Mouse (Mus musculus) layer of hippocampus, postnatal 14 days (tissue): ENCODE data around the gene Ctdspl. TPM values are rescaled to one million over a fixed set of nuclear protein-coding genes. Genes with fewer than 3 reads are reported as not detected.

Experiments used
- DNase-seq, 2 experiments: peaks; one replicate each; pipeline ENCODE4 v3.0.0; 2021 to 2022; ENCODE audit warnings: low spot score in 2 of 2, mixed read lengths in 1 of 2
- total RNA-seq, 2 experiments: library from RNA; stranded (reverse); gene quantifications; 2 replicates each; pipeline ENCODE4 v1.2.3; 2021

Ctdspl gene
- total RNA-seq, 2 experiments from 2014 or later, result 19.7 to 20.4 TPM

DNA sequence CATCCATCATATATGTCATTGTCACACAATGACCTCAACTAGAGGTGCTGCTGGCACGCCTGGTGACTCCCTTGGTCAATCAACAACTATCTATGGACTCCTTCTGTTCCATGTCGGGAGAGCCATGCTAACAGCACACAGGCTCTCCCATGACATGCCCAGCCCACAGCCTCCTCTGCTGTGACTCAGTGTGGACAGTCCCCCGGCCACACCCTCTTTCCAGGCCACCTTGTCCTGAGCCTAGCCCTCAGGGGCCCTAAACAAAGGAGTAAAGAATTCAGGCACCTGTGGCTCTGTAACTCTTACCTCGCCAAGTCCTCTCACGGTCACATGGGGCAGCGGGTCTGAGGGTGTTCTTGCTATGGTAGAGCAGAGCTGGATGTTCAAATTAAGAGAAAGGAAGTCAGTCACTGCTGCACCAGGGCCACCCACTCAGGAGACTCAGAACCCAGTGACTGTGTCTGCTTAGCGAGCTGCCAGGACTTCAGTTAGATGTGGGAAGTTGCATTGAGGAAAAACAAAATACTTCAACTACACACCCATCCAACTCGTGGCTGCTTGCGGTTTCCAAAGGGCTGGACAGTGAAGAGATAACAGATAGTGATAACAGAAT is 127.8 kb downstream of the Ctdspl start:
- no peak for DNase-seq

DNA sequence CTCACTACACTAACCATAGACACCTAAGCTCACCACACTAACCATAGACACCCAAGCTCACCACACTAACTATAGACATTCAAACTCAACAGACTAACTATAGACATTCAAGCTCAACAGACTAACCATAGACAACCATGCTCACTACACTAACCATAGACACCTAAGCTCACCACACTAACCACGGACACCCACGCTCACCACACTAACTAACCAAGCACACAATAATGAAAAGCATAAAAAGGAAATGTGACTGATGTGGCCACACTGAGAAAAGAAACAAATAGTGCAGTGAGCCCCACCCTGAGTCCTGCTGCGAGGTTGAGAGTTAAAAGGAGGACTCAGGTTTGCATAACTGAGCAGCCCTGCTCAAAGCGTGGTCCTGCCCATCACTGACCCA is 129.1 kb downstream of the Ctdspl start:
- DNase-seq, result no peak

DNA sequence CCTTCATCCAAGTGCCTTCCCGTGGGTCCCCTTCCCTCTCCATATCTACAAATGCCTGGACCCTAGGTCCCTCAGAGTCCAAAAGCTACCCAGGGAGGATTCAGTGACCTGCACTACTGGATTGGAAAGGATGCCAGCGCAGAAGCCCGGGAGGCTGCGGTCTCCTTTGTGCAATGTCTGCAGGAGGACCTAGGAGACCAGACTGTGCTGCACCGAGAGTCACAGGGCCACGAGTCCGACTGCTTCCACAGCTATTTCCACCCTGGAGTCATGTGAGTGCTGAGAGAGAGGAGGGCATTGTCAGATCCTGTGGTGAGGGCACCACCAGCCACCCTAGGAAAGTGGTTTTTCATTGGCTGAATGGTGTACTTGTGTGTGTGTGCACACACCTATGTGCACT is 132.0 kb downstream of the Ctdspl start:
- DNase-seq, result no peak

DNA sequence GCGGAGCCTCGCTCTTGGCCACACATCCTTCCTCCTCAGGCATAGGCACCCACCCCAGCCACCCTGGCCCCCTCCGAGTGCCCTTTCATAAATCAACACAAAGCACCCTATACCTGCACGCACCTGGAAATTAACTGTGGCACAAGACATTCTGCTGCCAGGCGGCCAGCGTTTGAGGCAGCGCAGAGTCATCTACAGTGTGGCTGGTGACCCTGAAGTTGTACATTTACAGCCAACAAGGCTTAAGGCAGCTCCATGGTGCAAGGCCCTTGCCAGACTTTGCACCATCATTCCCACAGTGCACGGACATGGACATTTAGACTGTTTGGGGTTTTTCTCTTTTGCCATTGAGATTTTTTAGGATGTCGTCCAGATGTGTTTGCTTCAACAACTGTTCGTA is 134.4 kb downstream of the Ctdspl start:
- no peak for DNase-seq

DNA sequence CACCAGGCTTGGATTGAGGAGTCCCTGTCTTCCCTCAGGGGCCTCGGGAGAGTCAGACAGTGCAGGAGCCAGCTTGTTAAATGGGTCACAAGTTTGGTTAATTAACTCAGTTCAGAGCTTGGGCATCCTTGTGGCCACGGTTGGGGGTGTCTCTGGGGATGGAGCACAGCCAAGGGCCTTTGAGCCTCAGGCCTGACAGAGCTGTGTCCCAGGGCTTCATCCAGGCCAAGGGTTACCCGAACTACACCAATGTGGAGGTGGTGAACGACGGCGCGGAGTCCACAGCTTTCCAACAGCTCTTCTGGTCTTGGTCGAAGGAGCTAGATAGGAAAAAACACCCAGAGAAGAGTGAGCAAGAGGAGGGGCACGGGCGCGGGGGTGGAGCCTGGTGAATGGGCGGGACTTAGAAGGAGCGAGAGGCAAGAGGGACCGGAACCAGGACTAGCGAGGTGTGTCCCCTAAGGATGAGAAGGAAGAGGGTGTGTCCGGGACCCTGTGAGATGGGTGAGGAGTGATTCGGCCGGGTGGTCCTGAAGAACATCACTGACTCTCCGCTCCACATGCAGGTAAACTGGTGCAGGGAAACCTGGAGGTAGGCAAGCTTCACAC is 136.9 kb downstream of the Ctdspl start:
- DNase-seq, result no peak

DNA sequence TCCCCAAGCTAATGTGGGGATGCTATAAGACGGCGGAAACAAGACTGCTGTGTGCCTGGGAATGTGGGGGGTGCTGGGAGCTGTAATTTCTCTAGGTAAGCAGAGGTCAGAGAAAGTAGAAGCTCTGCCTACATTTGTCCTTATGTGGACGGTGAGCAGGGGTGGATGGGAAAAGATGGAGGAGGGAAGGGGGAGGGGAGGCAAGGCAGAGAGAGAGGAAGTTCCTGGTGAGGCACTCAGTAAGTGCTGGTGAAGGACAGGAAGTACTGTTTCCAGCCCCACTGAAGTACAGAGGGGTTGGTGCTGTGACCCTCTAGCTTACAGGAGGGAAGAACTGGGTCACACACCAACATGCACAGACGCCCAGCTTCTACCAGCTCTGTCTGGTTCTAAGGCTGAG is 138.0 kb downstream of the Ctdspl start:
- no peak for DNase-seq

DNA sequence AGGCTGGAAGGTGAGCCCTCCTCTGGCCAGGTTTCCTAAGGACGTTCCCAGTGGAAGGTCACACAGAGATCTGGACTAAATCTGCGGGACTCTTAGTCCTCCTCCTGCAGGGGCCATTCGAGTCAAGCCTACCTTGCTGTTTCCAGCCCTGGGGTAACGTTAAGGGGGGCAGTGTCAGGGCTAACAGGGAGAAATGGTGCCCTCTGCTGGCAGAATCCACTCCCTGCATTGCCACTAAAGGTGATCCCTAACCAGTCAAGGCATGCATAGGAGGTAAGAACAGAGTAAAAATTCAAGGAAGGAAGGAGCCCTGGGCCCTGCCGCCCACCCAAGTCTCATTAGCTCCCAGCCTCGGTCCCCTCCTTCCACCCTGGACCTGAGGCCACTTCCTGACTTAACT is 141.3 kb downstream of the Ctdspl start:
- peak; percentile 81 to 85 for DNase-seq

DNA sequence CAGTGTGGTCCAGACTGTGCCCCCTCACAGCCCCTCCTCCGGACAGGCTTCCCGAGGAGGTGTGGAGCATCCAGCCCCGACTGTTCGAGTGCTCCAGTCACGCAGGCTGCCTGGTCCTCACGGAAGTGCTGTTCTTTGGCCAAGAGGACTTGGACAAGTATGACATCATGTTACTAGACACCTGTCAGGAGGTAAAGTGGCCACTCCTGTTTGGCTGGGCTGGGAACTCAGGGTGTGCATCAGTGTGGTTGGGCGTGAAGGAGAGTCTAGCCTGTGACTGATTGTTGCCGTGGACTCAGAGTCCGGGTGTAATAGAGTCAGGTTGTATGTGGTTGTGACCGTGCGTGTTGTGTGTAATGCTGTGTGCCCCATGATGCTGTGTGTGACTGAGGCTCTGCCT is 142.0 kb downstream of the Ctdspl start:
- no peak for DNase-seq

DNA sequence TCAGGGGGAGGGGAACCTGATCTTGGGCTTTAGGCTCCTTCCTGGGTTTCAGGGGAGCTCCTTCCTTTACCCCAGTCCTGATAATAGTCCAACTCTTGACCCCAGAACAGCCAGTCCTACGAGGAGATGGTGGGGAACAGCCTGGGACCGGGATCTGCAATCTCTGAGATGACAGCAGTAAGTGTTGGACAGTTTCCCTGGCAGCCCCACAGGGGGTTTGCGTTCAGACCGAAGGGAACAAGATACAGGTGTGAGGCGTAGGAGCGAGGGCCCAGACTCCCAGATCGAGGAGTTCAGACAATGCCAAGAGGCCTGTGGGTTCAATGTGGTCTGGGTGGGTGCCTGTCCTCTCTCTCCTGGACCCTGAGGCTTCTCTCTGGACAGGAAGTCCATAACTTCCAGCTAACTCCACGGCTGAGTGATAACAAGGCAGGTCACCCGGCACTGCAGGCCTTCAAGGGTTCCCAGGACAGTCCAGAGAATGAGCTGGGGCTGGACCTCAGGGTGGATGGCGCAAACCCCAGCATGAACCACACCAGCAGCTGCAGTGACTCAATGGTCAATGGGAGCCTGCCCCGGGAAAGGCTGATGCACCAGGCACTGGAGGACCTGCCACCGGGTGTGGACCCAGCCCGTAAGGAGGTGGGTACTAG is 144.0 kb downstream of the Ctdspl start:
- DNase-seq, result no peak

DNA sequence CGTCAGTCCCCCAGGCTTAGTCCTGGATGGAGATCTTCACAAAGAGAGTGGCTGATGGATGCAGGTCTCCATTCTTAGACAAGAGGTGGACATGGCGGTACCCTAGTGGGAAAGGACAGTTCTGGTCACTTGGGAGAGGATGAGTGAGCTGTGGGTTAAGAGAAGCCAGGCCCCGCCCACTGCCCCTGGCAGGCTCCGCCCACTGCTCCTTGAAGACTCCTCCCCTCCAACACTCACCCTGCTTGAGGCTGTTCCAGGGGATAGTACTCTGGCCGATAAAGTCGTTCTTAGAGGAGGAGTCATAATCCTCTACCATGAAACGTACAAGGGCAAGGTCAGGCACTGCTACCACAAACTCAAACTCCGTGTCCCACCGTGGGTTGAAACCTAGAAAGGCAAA is 145.5 kb downstream of the Ctdspl start:
- DNase-seq, result no peak

DNA sequence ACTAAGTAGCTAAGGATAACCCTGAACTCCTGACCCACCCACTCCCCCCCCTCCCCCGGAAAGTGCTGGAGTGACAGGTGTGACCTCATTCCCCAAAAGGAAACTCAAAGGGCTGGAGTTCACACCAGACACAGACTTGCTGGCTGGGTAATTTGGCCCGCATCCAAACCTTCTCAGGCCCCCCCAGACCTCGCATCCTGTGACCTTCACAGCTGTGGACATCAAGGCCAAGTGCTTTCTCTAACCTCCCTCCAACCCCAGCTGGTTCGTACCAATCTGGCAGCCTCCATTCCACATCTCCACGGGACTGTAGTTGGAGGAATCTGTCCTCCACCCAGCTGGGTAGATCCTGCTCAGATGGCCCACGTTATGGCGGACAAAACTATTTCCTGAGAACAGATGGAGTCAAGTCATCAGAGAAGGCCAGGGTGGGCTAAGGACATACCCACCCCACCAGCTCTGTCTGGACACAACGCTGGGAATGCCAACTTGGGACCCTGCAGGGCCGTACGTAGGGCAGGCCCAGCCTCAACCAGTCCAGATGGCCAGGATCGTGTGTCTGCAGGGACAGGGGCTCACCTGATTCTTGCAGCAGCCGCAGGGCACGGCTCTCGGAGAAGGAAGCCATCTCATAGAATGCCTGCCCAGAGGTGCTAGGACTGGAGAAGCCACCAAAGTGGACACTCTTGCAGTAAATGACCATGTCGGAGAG is 147.1 kb downstream of the Ctdspl start:
- no peak for DNase-seq

DNA sequence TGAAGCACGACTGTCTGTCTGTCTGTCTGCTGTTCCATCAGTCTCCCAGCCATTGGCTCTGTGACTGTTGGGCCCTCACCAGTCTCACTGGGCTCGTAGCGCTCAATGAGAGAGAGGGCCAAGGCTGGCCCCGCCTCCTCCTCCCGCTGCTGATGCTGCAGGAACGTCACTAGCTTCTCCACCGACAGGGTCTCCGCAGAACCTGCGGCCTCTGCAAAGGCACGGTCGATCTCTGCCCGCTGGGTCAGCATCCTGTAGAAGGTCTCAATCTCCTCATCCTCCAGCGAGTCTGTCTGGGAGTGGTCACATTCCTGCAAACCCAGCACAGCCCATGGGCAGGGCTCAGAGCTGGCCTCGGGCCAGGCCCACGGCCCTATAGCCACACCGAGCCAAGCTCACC is 149.4 kb downstream of the Ctdspl start:
- no peak for DNase-seq

DNA sequence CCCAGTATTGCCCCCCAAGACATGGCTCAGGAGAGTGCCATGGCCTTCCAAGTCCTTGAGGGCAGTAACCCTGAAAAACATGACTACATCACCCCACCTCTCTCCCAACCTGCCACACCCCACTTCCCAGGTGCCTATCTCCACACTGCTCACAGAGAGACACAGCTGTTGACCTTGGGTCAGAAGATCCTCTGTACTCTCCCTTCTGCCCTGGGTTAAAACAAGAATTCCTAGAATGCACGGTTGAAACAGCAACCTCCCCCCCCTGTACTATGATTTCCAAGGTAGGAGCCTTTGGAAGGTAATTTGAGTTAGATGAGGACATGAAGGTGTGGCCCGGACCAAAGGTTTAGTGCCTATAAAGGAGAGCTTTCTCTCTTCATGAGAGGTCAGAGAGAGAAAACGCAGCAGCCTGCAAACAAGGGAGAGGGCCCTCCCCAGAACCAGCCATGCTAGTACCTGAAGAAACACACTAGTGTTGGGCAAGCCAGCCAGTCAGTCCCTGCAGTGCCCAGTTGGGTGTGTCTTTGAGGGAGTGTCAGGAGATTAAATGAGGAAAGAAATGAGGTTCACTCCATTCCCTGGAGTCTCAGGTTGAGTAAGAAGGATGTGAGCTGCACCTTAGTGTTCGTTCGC is 153.9 kb downstream of the Ctdspl start:
- no peak for DNase-seq

DNA sequence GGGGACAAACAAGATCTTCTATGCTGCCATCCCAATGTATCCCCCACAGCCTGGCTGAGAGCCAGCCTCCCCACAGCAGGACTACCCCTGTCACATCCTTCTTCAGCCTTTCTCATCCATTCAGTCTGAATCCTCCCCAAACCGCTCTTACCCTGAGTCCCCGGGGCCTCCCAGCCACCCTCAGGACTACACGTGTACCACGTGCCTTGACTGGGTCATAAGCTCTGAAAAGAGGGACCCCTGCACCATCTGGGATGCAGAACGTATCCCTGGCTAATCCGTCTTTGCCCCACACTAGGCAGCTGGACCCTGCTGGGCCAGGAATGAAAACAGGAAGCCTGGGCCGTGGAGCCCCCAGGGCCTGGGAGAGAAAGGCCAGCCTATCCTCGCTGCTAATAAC is 155.8 kb downstream of the Ctdspl start:
- no peak for DNase-seq

DNA sequence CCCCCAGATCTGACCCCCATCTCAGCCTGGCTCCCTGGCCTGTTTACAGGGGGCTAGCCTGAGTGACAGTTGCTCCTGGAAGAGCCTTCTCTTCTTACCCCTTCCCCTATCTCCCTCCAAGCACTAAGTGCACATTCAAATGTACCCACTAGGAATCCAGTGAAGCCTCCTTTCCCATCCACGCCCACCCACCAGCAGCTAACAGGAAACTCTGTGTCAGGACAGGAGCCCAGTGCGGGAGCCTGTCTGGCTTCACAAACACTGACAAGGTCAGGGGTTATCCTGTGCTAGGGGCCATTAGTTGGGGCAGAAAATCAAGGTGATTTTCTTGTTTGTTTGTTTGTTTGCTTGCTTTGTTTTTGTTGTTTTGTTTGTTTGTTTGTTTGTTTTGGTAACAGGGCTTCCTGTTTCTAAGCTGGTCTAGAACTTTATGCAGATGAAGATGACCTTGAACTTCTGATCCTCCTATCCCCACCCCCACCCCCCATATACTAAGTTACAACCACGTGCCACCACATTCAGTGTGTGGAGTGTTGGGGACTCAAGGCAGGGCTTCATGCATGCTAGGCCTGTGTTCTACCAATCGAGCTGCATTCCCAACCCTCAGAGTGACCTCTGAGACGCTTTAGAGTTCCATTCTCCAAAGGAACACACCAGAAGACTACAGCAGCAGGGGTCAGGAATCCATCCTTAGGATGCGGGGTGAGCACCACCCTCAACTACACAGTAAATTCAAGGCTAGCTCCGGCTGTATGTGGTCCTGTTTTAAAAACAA is 156.6 kb downstream of the Ctdspl start:
- DNase-seq, result no peak

DNA sequence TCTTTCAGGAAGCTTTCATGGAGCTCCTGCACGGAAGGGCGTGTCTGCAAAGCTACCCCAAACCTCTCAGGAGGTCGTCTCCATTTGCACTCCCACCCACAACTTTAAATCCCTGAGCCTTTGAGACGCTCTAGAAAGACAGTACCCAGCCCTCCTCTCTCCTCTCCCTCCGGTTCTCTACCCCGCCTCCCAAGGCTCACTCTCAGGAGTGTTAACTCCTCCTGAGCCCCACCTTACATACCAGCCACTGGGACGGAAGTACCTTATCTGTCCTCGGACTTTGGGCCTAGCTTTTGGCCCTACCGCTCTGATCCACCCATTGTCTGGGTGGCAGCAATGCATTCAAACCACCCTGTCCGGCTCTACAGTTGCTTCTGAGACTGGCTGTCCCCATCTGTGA is 157.7 kb downstream of the Ctdspl start:
- DNase-seq, result no peak

DNA sequence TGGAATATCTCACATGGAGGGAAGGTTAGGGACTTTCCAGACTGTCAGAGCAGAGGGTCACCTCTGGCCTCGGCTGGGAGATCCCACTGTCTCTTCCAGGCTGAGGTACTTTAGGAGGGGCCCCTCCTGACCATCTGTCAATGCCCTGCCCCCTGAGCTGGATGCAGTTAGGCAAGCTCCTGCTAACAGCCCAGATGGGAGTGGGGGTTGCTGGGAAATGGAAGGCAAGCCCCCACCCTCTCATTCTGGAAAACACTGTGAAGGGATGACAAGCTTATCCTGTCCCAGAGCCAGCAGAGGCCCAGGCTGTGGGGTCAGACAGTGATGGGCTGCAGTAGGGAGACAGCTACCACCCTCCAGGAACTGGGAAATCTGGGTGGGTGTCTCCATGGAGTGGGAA is 160.2 kb downstream of the Ctdspl start:
- DNase-seq, result no peak

DNA sequence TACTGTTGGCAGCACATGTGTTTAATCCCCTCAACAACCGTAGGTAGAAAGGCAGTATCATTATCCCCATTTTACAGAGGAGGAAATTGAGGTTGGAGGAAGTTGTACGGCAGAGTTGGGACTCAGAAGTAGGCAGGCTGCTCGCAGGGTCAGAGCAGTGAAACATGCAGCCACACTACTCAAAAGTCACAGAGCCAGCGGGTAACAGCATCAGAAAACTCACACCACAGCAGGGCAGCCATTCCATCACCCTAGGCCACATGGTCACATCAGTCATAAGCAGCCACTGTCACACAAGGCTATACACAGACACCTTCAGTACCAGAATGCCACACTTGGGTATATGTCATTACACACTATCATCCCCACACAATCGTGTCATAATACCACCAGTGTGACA is 161.1 kb downstream of the Ctdspl start:
- no peak for DNase-seq

DNA sequence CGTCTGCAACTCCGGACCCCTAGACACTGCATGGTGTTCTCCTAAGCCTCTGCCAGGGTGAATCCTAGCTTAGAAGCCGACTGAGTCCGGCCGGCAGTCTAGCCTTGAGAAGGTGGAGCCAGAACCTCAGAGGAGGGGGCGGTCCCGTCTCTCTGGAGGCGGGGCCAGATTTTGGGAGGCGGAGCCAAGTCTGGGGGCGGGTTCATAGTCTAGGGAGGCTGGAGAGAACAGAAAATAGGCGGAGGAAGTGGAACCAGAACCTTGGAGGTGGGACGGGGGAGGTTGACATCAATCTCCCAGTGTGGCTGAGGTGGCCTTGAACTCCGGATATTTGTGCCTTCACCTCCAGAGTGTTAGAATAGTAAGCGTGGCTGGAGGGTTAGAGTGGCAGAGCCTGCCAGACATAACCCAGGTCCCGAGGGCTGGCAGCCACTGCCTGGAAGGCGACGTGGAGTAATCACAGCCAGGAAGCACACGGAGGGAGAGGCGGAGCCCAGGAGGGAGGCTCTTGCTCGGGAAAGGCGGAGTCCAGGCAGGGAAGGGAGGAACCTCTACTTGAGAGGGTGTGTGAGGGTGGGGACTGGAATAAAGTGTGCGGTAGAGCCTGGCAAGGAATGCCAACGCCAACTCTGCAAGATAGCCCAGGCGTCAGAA is 162.0 kb downstream of the Ctdspl start:
- peak; percentile 74 to 79 for DNase-seq

DNA sequence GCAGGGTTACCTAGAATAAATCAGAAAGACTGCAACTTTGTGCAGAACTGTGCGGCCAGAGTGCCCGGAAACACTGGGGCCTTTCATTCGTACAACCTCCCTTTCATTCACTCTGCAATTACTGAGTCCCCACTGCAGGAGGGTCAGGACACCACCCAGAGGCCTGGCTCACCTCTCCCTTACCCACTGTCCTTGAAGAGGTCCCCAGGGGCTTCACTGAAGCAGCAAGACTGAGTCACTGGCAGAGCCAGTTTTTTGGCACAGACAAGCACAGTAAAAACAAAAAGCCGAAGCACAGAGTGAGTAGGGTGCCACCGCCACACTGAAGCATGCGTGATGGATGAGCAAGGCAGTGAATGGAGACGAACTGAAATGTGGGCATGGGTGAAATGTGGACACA is 163.2 kb downstream of the Ctdspl start:
- no peak for DNase-seq

DNA sequence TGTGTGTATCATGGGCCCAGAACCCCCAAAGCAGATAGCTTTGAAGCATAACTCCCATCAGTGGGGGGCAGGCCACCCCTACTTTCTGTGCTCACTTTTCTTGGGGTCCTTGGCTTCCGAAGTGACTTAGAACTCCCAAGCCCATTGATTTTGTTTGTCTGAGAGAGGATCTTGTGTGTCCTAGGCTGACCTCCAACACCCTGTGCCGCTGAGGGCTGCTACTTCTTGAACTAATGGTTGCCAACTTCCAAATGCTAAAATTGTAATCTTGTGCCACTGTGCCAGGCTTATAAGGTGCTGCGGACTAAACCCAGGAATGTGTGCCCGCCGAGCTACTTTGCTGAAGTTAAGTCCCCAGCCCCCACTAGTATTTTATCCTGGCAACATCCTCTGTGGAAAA is 164.2 kb downstream of the Ctdspl start:
- no peak for DNase-seq
